Mouse (Mus musculus) intestine, embryonic 14.5 days (tissue): ENCODE data around the gene Ttll2. TPM values are rescaled to one million over a fixed set of nuclear protein-coding genes. Genes with fewer than 3 reads are reported as not detected.
"Not testable (repeated sequence)": the region's sequence is repeated elsewhere in the genome, so short reads cannot be mapped to it uniquely, and the experiment has no call there.

ENCODE experiments used
- ATAC-seq: fragments of 200-750 bp; cut with Nextera tagmentation; replicated peaks from 2 replicates; pipeline ENCODE4 v1.8.0; 2017; ENCODE audit warnings: low read depth, moderate number of reproducible peaks, moderate TSS enrichment, moderate library complexity; ENCODE audit not compliant: low FRiP score, low TSS enrichment
- DNase-seq: peaks from one replicate; pipeline ENCODE4 v3.0.0-alpha.2; 2018; ENCODE audit warnings: low spot score
- H3K27ac ChIP-seq: fragments of 300-500 bp; sonication (generic); 2 replicates; pipeline ENCODE4 v1.5.1; 2014; ENCODE audit warnings: low read depth, mild to moderate bottlenecking, control low read depth
- H3K27me3 ChIP-seq: fragments of 300-500 bp; sonication (generic); replicated peaks from 2 replicates; pipeline ENCODE4 v1.6.1; 2014; ENCODE audit warnings: low read length, control low read depth; ENCODE audit not compliant: control insufficient read depth, insufficient read depth
- H3K36me3 ChIP-seq: fragments of 300-500 bp; sonication (generic); 2 replicates; pipeline ENCODE4 v1.6.1; 2014; ENCODE audit warnings: low read length, control low read depth; ENCODE audit not compliant: control insufficient read depth, insufficient read depth
- H3K4me1 ChIP-seq: fragments of 300-500 bp; sonication (generic); replicated peaks from 2 replicates; pipeline ENCODE4 v1.6.1; 2014; ENCODE audit warnings: low read length, control low read depth, mixed read lengths; ENCODE audit not compliant: control insufficient read depth, insufficient read depth
- H3K4me2 ChIP-seq: fragments of 300-500 bp; sonication (generic); 2 replicates; pipeline ENCODE4 v1.6.1; 2014; ENCODE audit warnings: low read length
- H3K4me3 ChIP-seq: fragments of 300-500 bp; sonication (generic); 2 replicates; pipeline ENCODE4 v1.5.1; 2014; ENCODE audit warnings: low read depth, low read length, control low read depth, mixed read lengths
- H3K9ac ChIP-seq: fragments of 300-500 bp; sonication (generic); 2 replicates; pipeline ENCODE4 v1.6.1; 2014; ENCODE audit warnings: mild to moderate bottlenecking, low read length
- H3K9me3 ChIP-seq: fragments of 300-500 bp; sonication (generic); 2 replicates; pipeline ENCODE4 v1.6.1; 2016; ENCODE audit warnings: low read length, control low read depth; ENCODE audit not compliant: control insufficient read depth
- WGBS: fragments of 180-500 bp; shearing (Covaris S2); extraction: QIAGEN DNeasy Blood & Tissue Kit; methylation state at CpG from one replicate; pipeline ENCODE4 v1.1.7; 2014; 5-methylcytosine and 5-hydroxymethylcytosine counted together
- polyA plus RNA-seq: library from polyadenylated mRNA; unstranded; fragments of >200 nt; fragmentation: Nextera tagmentation; extraction: Ambion mirVana; gene quantifications from 2 replicates; pipeline ENCODE4 v1.2.1, GENCODE M21; 2014

The Ttll2 gene
- polyA plus RNA-seq, 1 experiment from 2014 or later: not detected

GRCm38 (mm10) chr17:7369401-7369800 is 16.9 kb upstream of the Ttll2 start:
- 68% methylated on average over 2 of the region's 6 CpGs for WGBS

GRCm38 (mm10) chr17:7366676-7367374 is 14.3 kb upstream of the Ttll2 start:
- not testable (repeated sequence) for H3K36me3 ChIP-seq, H3K9me3 ChIP-seq, H3K27me3 ChIP-seq, H3K4me3 ChIP-seq, H3K4me2 ChIP-seq, H3K27ac ChIP-seq, ATAC-seq, H3K4me1 ChIP-seq, H3K9ac ChIP-seq, DNase-seq
- WGBS: 42% methylated on average over 5 of the region's 7 CpGs

More at GRCm38 (mm10) chr17:7369401-7369800, 16.9 kb upstream of the Ttll2 start:
- not testable (repeated sequence) for H3K4me1 ChIP-seq, H3K4me3 ChIP-seq, H3K27ac ChIP-seq, DNase-seq, H3K36me3 ChIP-seq, H3K9me3 ChIP-seq, H3K4me2 ChIP-seq, H3K9ac ChIP-seq, ATAC-seq, H3K27me3 ChIP-seq

DNA sequence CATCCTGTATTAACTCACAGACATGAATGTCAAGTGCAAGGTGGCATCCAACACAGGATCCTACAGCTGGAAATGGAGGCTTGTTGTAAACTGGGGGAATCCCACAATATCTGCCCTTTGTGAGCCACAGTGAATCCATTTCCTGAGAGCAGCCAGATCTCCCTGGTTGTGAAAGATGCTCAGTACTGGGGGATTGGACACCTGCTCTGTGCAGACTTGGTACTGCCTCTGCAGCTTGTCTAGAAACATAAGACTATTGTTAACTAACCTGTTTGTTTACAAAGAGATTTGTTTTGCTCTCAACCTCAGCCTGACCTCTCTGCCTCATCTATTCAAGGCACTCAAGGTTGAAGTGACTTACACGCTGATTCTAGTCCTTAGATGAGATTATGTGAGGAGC is 13.8 kb upstream of the Ttll2 start:
- H3K4me2 ChIP-seq, H3K9me3 ChIP-seq, H3K9ac ChIP-seq, H3K4me3 ChIP-seq, ATAC-seq, H3K4me1 ChIP-seq, H3K27ac ChIP-seq, H3K27me3 ChIP-seq, DNase-seq, H3K36me3 ChIP-seq: not testable (repeated sequence)
- WGBS: no CpG with 5 or more reads among the region's 1 CpGs

- H3K4me2 ChIP-seq, H3K4me1 ChIP-seq, H3K9me3 ChIP-seq, DNase-seq, H3K27me3 ChIP-seq, H3K4me3 ChIP-seq, ATAC-seq, H3K27ac ChIP-seq, H3K36me3 ChIP-seq, H3K9ac ChIP-seq: not testable (repeated sequence)
- no CpG with 5 or more reads among the region's 3 CpGs for WGBS
Observed at GRCm38 (mm10) chr17:7365615-7366014, 13.1 kb upstream of the Ttll2 start.

- WGBS: 76% methylated on average over 8 of the region's 9 CpGs
- not testable (repeated sequence) for H3K27me3 ChIP-seq
Observed at GRCm38 (mm10) chr17:7360749-7361465, 8.4 kb upstream of the Ttll2 start.

DNA sequence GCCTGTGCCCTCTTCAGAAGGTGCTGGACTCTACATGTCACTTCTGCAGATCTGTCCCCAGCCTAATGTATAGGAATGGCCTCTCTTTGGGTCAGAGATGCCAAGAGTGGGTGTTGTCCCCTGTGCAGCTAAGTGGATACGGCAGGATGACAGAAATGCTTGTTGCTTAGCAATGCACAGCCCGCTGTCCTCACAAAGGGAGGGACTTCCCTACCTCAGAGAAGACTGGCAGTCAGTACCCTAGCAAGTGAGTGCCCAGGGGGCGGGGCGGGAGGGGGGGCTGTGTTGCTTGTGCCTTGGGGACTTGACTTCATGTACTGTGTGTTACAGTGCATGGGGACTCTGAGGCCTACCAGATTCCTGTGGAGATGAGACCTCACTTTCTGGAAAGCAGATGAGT is 7.3 kb upstream of the Ttll2 start:
- H3K27me3 ChIP-seq, H3K9me3 ChIP-seq, ATAC-seq, DNase-seq, H3K4me1 ChIP-seq, H3K36me3 ChIP-seq, H3K27ac ChIP-seq, H3K4me2 ChIP-seq, H3K4me3 ChIP-seq, H3K9ac ChIP-seq: not testable (repeated sequence)
- WGBS: 77% methylated on average over 4 of the region's 4 CpGs

More at GRCm38 (mm10) chr17:7360749-7361465, 8.4 kb upstream of the Ttll2 start:
- not testable (repeated sequence) for ATAC-seq, H3K4me1 ChIP-seq, H3K4me3 ChIP-seq, H3K4me2 ChIP-seq, H3K9ac ChIP-seq, DNase-seq, H3K36me3 ChIP-seq, H3K9me3 ChIP-seq, H3K27ac ChIP-seq

DNA sequence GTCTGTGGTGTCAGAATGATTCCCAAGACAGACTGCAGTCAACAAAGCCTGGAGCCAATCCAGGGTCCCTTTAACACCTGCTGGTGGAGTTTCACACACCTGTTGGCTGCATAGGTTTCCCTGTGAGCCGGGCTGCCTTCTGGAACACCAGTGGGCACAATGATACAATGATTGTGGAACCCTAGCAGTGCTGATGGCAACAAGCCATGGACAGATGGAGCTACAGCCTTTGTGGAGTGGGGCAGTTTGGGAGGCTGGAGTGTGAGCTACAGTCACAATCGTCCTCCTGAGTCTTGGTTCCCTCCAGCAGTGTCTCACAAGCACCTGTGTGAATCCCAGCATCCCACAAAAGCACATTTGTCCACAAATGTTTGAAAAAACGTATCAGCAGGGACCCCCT is 3.7 kb downstream of the Ttll2 start:
- not testable (repeated sequence) for H3K4me2 ChIP-seq, H3K36me3 ChIP-seq, DNase-seq, H3K27me3 ChIP-seq, H3K9ac ChIP-seq, H3K27ac ChIP-seq, H3K9me3 ChIP-seq, H3K4me1 ChIP-seq, ATAC-seq, H3K4me3 ChIP-seq
- 62% methylated on average over 2 of the region's 3 CpGs for WGBS

DNA sequence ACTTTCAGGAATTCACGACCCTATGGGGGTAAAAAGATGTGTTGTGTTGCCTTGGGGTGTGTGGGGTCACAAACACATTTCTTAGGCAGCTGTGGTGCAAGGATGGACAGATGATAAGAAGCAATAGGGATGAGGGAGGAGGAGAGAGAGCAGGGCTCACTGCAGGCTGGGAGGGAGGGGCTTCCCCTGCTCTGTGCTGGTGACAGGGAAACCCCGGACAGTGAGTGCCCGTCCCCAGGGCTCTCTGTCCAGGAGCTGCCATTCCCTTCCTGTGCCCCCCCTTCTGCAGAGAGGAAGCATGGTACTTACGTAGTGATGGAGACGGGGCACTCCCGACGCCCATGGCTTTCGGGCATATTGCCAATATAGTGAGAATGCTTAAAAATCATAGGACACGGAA is 15.1 kb downstream of the Ttll2 start:
- not testable (repeated sequence) for H3K27ac ChIP-seq, H3K9me3 ChIP-seq, DNase-seq, H3K27me3 ChIP-seq, H3K4me3 ChIP-seq, H3K9ac ChIP-seq, H3K4me2 ChIP-seq, ATAC-seq, H3K4me1 ChIP-seq, H3K36me3 ChIP-seq
- 80% methylated on average over 7 of the region's 9 CpGs for WGBS

DNA sequence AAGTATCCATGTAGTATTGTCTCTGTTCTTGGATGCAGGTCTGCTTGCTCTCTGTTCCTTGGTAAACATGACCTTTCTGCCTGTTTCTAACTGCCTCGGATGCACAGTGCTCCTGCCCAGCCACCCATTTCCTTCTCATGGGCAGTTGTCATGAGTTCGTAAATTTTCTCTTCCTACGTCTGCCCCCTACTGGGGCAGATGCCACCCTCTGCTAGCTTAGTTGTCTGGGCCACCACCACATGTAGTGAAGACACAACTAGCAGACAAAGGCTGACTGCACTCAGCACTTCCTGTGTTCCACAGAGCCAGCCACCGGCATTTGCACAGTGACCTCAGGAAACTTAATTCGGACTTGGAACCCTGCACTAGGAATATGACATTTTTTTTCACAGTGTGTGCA is 19.8 kb downstream of the Ttll2 start:
- not testable (repeated sequence) for H3K4me1 ChIP-seq, H3K4me3 ChIP-seq, DNase-seq, ATAC-seq, H3K36me3 ChIP-seq, H3K27me3 ChIP-seq, H3K27ac ChIP-seq, H3K9me3 ChIP-seq, H3K4me2 ChIP-seq, H3K9ac ChIP-seq
- 75% methylated on average over 3 of the region's 5 CpGs for WGBS
